Mouse (Mus musculus): ENCODE measurements around the gene Ikzf5. TPM values are rescaled to one million over a fixed set of nuclear protein-coding genes. Genes with fewer than 3 reads are reported as not detected.

Ikzf5 gene
- total RNA-seq (2023): 83.1 TPM

GRCm38 (mm10) chr7:131410416-131411058, at the start of gene Ikzf5, which contains the start of gene Acadsb:
TSS of gene Ikzf5 (minus strand) at chr7:131410521.
TSS of gene Acadsb (plus strand) at chr7:131410601.

GRCm38 (mm10) chr7:131370648-131371469, 39.5 kb downstream of the Ikzf5 start, which contains the start of gene Pstk:
TSS of gene Pstk (plus strand) at chr7:131371141.

GRCm38 (mm10) chr7:131362615-131363300, 47.6 kb downstream of the Ikzf5 start, which contains the start of gene 2310057M21Rik:
TSS of gene 2310057M21Rik (minus strand) at chr7:131362759.

Other genes starting within 250 kb of the Ikzf5 start
- gene 5430419D17Rik, start 236.1 kb downstream of the Ikzf5 start, total RNA-seq (2023): not detected
- gene Cuzd1, start 88.2 kb downstream of the Ikzf5 start, total RNA-seq (2023): not detected
- not detected for gene Fam24b, start 81.0 kb downstream of the Ikzf5 start, total RNA-seq (2023)
- gene Fam24a, start 76.7 kb downstream of the Ikzf5 start, total RNA-seq (2023): not detected
- gene 2310057M21Rik, start 47.8 kb downstream of the Ikzf5 start, total RNA-seq (2023): 13.1 TPM
- gene Pstk, start 39.4 kb downstream of the Ikzf5 start, total RNA-seq (2023): 14.7 TPM
- 12.2 TPM for gene Acadsb, start 80 bp upstream of the Ikzf5 start, total RNA-seq (2023)
- not detected for gene Hmx3, start 132.3 kb upstream of the Ikzf5 start, total RNA-seq (2023)
- not detected for gene Hmx2, start 138.3 kb upstream of the Ikzf5 start, total RNA-seq (2023)
- 58.1 TPM for gene Bub3, start 149.7 kb upstream of the Ikzf5 start, total RNA-seq (2023)